Mouse (Mus musculus) thymus, adult 2 months (tissue): ENCODE data around the gene Gm20388. TPM values are rescaled to one million over a fixed set of nuclear protein-coding genes. Genes with fewer than 3 reads are reported as not detected.
"Not testable (repeated sequence)": the region's sequence is repeated elsewhere in the genome, so short reads cannot be mapped to it uniquely, and the experiment has no call there.

Experiments
- DNase-seq: peaks from one replicate; pipeline ENCODE4 v3.0.0; 2021
- H3K27ac ChIP-seq: fragments of 200-500 bp; 2 replicates; pipeline ENCODE4 v1.5.1; 2012; ENCODE audit warnings: low read length, control low read depth; ENCODE audit not compliant: control insufficient read depth, insufficient read depth
- H3K27me3 ChIP-seq: fragments of 200-500 bp; 2 replicates; pipeline ENCODE4 v1.6.1; 2012; ENCODE audit warnings: mild to moderate bottlenecking, low read length, moderate library complexity, mixed read lengths; ENCODE audit not compliant: control insufficient read depth, insufficient read depth
- H3K36me3 ChIP-seq: fragments of 200-500 bp; 2 replicates; pipeline ENCODE4 v1.6.1; 2012; ENCODE audit warnings: mild to moderate bottlenecking, low read length, moderate library complexity; ENCODE audit not compliant: control insufficient read depth, insufficient read depth
- H3K4me1 ChIP-seq: fragments of 200-500 bp; replicated peaks from 2 replicates; pipeline ENCODE4 v1.6.1; 2012; ENCODE audit warnings: low read length; ENCODE audit not compliant: control insufficient read depth, insufficient read depth
- H3K4me3 ChIP-seq: fragments of 200-500 bp; 2 replicates; pipeline ENCODE4 v1.5.1; 2012; ENCODE audit warnings: mild to moderate bottlenecking, low read length, control low read depth, moderate library complexity; ENCODE audit not compliant: control insufficient read depth, insufficient read depth
- CTCF ChIP-seq: fragments of 200-500 bp; IDR thresholded peaks from 2 replicates; pipeline ENCODE4 v1.5.1; 2012; ENCODE audit warnings: mild to moderate bottlenecking, control low read depth, low read length, moderate library complexity, borderline replicate concordance; ENCODE audit not compliant: control insufficient read depth, poor library complexity, insufficient read depth; ENCODE audit errors: extremely low read depth
- POLR2A ChIP-seq: fragments of 200-500 bp; IDR thresholded peaks from 2 replicates; pipeline ENCODE4 v1.6.1; 2012; ENCODE audit warnings: mild to moderate bottlenecking, low read length, control low read depth, moderate library complexity; ENCODE audit not compliant: control insufficient read depth, poor library complexity, insufficient read depth; ENCODE audit errors: extremely low read depth
- WGBS: fragments of 180-500 bp; shearing (Covaris S2); methylation state at CpG from one replicate; pipeline ENCODE4 v1.1.7; 2018; 5-methylcytosine and 5-hydroxymethylcytosine counted together
- polyA plus RNA-seq: library from polyadenylated mRNA; depleted of rRNA; stranded (reverse); fragments of >200 nt; gene quantifications from 2 replicates; pipeline ENCODE4 v1.2.3, GENCODE M21; 2012

The Gm20388 gene
- polyA plus RNA-seq, 1 experiment, result 103 TPM

DNA sequence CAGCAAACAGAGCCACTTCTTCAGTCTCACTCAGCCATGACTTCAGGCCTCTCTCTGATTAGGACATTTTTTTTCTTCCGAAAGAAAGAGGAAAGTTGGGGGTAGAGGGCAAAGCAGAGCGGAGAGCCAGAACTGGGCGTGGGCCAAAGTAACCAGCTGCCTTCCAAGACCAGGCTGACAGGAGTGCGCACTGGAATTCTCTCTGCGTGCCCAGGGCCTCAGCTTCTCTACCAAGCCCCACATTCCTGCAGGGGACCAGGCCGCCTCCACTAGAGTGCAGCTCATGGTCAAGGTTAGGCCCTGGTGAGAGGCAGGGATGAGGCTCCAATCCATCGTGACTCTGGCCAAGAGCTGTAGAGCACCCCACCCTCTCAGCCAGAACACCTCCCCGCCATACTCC is 1520.9 kb downstream of the Gm20388 start:
- WGBS, result 92% methylated on average over 8 of the region's 8 CpGs
- Histone ChIP-seq H3K36me3 (no peaks in the 10 kb centered on the region), H3K4me1 (no peaks in the 10 kb centered on the region), H3K27ac (no peak overlapping the region), H3K4me3 (no peak overlapping the region), H3K27me3 (no peaks in the 10 kb centered on the region)
- TF ChIP-seq POLR2A, result no peak
- TF ChIP-seq CTCF, result no peak
- DNase-seq, result no peak

DNA sequence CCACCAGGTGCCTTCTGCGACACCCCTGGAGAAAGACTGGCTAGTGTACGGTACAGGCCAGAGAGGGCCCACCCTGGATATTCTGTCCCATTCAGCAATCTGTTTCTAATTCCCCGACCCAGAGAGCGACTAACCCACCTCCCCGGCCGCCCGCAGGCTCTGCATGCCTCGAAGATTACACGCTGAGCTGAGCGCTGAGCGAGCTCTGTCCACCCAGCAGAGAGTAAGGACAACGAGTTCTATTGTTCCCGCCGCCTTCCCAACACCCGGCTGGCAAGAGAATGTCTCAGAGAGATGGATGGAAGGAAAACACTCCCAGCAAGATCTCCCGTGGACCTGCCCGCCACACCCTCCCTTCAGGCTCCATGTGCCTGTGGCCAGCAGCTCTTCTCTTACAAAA is 1522.8 kb downstream of the Gm20388 start:
- H3K4me3 ChIP-seq, result no peak overlapping the region
- no peaks in the 10 kb centered on the region for H3K4me1 ChIP-seq
- WGBS, result 66% methylated on average over 17 of the region's 17 CpGs
- no peak overlapping the region for H3K27ac ChIP-seq
- TF ChIP-seq CTCF, result no peak
- no peak for TF ChIP-seq POLR2A
- H3K36me3 ChIP-seq, result no peaks in the 10 kb centered on the region
- H3K27me3 ChIP-seq, result no peaks in the 10 kb centered on the region
- DNase-seq, result no peak

DNA sequence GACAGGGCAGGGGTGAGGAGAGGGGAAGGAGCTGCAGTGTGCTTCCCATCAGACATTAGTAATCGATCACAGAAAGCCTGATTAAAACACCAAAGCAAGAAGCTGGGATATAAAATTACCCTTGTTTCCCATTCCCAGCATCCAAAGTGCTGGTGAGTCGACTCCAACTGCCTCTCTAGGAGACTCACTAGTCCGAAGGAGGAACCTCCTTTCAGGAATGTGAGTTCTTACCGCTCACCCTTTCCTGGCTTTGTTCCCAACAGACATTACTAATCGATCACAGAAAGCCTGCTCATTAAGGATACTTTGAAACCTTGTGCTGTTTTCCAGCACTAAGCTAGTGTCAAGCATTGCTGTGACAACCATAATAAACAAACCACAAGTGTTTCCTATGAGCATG is 1526.0 kb downstream of the Gm20388 start:
- TF ChIP-seq POLR2A (no peak), CTCF (no peak)
- Histone ChIP-seq H3K4me3 (no peak overlapping the region), H3K36me3 (no peaks in the 10 kb centered on the region), H3K4me1 (no peaks in the 10 kb centered on the region), H3K27ac (no peak overlapping the region), H3K27me3 (no peaks in the 10 kb centered on the region)
- WGBS, result 50% methylated on average over 5 of the region's 5 CpGs
- DNase-seq, result no peak

DNA sequence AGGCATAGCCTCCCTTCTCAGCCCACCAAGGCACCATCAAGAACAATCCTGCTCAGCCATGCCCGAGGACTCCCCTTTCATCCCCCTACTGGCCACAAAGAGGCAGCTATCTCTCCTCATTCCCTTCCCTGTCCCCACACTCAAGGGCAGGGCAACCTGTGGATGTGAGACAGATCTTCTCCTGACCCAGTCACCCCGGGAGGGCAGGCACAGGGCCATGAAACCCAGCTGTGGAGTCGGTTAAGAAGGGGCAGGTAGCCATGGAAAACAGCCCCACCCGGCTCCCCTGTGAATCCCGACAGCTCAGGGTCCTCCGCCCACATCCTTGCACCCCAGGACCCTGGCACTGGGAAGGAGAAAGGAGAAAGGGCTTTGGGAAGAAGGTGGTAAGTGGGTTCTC is 1526.9 kb downstream of the Gm20388 start:
- 78% methylated on average over 6 of the region's 6 CpGs for WGBS

DNA sequence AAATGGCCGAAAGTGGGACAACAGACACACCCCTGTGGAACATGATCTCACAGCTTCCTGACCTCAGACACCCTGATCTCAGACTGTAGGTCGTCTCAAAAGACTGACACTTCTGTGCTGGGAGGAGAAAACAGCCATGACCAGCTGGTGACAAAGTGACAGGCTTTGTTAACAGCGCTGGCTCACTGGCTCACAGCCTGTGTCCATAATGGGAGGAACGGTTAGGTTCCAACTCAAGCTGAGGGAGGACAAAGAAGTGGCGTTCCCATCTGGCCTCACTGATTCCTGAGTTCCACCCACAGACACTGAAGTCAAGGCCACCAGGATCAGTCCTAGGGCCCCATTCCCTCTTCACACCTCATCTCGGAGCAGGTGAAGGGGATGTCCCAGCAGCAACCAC is 1527.5 kb downstream of the Gm20388 start:
- H3K36me3 ChIP-seq, result no peaks in the 10 kb centered on the region
- 73% methylated on average over 6 of the region's 6 CpGs for WGBS
- no peaks in the 10 kb centered on the region for H3K4me1 ChIP-seq
- TF ChIP-seq POLR2A (no peak), CTCF (no peak)
- no peak for DNase-seq
- no peak overlapping the region for H3K27ac ChIP-seq
- H3K4me3 ChIP-seq, result no peak overlapping the region
- no peaks in the 10 kb centered on the region for H3K27me3 ChIP-seq

More for the DNA sequence above, 1526.9 kb downstream of the Gm20388 start:
- Histone ChIP-seq H3K36me3 (no peaks in the 10 kb centered on the region), H3K27ac (no peak overlapping the region), H3K27me3 (no peaks in the 10 kb centered on the region), H3K4me1 (no peaks in the 10 kb centered on the region), H3K4me3 (no peak overlapping the region)
- no peak for DNase-seq
- no peak for TF ChIP-seq POLR2A
- no peak for TF ChIP-seq CTCF

DNA sequence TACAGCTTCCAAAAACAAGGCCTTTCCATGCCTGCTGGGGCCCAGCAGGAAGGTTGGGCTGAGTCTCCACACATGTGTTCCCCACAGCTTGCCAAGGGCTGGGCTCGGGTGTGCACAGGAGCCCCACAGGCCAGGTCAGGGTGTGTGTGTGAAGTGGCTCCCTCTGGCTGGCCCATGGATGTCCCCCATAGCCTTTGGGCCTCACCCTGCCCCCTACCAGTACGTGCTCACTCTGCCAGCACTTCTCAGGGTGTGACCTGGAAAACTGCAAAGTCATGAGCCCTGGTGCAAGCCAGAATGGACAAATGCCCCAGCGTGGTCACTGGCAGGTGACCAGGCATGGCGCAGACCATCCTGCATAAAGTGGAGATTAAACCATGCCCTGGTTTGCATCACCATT is 1528.7 kb downstream of the Gm20388 start:
- 83% methylated on average over 4 of the region's 4 CpGs for WGBS

DNA sequence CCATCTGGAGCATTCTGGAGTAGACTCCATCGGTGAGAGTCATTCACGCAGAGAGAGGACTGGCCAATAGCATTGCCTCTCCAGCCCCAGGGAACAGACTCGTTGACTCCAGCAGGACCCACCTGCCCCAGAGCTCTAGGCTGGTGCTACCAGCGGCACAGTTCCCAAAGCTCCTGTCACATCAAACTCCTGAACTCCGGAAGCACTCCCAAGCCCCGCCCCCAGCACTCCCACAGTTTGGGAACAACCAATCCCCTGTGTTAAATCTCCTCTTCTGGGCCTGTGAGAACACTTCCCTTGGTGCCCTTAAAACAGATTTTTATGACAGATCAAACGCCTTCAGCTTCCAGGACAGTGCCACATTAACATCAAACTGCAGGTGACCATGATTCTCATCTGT is 1532.7 kb downstream of the Gm20388 start:
- no peaks in the 10 kb centered on the region for H3K27me3 ChIP-seq

More for the DNA sequence above, 1528.7 kb downstream of the Gm20388 start:
- no peaks in the 10 kb centered on the region for H3K36me3 ChIP-seq
- no peak overlapping the region for H3K27ac ChIP-seq
- no peak for DNase-seq
- H3K27me3 ChIP-seq, result no peaks in the 10 kb centered on the region
- H3K4me3 ChIP-seq, result no peak overlapping the region
- H3K4me1 ChIP-seq, result no peaks in the 10 kb centered on the region
- no peak for TF ChIP-seq POLR2A
- no peak for TF ChIP-seq CTCF

DNA sequence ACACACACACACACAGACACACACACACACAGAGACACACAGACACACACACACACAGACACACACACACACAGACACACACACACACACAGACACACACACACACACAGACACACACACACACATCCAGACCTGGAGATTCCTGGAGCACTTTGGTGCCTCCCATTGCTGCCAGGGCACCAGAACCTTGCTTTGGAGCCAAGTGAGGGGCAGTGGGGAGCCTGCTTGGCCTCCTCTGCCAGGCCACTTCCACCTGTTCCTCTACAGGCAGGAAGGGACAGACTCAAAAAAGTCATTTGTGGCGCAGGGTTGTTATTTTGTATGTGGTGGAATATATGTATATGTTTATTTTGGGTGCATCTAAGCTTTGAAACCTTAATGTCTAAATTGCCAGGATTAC is 1533.9 kb downstream of the Gm20388 start:
- 85% methylated on average over 1 of the region's 1 CpGs for WGBS
- not testable (repeated sequence) for H3K27me3 ChIP-seq, H3K4me3 ChIP-seq, H3K27ac ChIP-seq, H3K36me3 ChIP-seq, H3K4me1 ChIP-seq, DNase-seq

More for the DNA sequence above, 1532.7 kb downstream of the Gm20388 start:
- no peak overlapping the region for H3K27ac ChIP-seq
- WGBS, result 79% methylated on average over 7 of the region's 7 CpGs
- DNase-seq, result no peak
- no peak overlapping the region for H3K4me3 ChIP-seq
- TF ChIP-seq POLR2A (no peak), CTCF (no peak)
- no peaks in the 10 kb centered on the region for H3K36me3 ChIP-seq
- H3K4me1 ChIP-seq, result no peaks in the 10 kb centered on the region
